Mouse (Mus musculus): ENCODE measurements around the gene Cenpb. TPM values are rescaled to one million over a fixed set of nuclear protein-coding genes. Genes with fewer than 3 reads are reported as not detected.

Cenpb gene
- polyA plus RNA-seq, 1 experiment: 84.2 TPM

DNA sequence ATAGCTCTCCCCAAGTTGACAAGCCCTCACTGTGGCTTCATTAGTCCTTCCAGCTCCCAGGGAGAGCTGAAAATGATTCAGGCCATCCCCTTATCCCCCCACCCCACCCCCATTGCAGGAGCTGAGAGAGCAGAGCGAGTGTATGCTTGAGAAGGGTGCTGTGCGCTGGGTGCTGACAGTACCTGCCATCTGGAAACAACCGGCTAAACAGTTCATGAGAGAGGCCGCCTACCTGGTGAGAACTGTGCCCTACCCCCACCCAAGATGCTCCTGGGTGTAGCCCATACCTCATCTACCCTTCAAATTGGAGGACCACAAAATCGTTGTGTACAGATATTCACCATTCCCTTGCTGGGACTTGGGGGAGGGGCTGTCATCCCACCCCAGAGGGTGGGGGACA, 40.6 kb downstream of the Cenpb start:
- TF ChIP-seq GATA1 (IDR thresholded peaks at IDR 0.05; ENCODE audit: low read length): no peak

DNA sequence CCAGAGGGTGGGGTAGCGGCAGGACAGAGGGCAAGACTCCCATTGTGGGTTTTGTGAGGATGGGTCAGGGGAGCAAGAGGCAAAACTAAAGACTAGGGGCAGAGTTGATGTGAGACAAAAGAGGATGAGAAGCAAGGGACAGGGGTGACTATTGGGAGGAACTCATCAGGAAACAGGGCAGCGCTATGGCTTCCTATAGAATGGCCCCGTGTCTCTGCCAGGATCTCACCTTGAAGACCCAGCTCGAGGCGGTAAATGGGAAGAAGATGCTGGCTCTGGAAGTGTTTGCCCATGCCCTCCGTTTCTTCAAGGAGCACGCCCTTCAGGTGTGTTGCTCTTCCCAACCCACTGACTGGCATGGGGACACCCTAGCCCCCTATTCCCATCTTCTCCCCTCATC, 41.1 kb downstream of the Cenpb start:
- no peak for TF ChIP-seq GATA1 (IDR thresholded peaks at IDR 0.05; ENCODE audit: low read length)

DNA sequence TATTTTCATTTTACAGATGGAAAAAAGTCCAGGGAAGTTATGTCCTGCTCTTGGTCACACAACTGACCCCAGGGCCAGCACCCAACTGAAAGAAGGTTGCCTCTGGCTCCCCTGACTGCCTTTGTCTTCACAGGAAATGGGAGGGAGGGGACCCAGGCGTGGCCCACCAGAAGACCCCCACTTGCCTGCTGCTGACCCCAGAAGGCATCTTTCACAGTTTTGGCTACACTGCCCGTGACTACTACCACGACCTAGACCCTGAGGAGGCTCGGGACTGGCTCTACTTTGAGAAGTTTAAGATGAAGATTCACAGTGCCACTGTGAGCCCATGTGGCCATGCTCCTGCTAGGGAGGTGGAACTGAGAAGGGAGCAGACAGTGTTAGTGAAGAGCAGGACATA, 41.6 kb downstream of the Cenpb start:
- no peak for TF ChIP-seq GATA1 (IDR thresholded peaks at IDR 0.05; ENCODE audit: low read length)

GRCm38 (mm10) chr2:131135521-131136139, 44.2 kb downstream of the Cenpb start:
- no peak for TF ChIP-seq GATA1 (IDR thresholded peaks at IDR 0.05; ENCODE audit: low read length)

- no peak for TF ChIP-seq GATA1 (IDR thresholded peaks at IDR 0.05; ENCODE audit: low read length)
Measured at GRCm38 (mm10) chr2:131134826-131135400, 45.0 kb downstream of the Cenpb start.

GRCm38 (mm10) chr2:131134381-131134780, 45.5 kb downstream of the Cenpb start:
- no peak for TF ChIP-seq GATA1 (IDR thresholded peaks at IDR 0.05; ENCODE audit: low read length)

DNA sequence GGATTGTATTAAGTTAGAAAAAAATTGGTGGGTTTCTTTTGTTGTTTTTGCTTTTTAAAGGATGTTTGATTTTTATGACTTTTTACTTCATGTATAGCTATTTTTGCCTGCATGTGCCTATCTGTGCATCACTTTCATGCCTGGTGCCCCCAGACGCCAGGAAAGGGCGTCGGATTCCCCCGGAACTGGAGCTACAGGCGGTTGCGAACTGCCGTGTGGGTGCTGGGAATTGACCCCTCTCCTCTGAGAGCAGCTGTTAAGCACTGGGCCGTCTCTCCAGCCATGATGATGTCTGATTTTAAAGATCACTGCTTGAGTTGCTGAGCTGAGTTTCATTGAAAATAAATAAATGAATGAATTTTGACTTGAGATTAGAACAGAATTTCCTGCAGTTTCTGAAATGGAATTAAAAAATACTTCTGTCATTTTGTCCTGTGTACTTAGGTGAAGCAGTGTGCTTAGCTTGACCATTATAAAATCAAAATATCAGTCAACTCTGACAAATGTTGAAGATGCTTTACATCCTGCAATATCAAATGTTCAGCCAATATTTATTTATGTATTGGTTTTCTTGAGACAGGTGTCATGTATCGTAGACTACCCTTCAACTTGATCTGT, 46.8 kb downstream of the Cenpb start, which contains the start of gene Gm11037:
Gm11037 (plus strand) TSS at position 568 of the 618 bp plus-strand sequence.
- TF ChIP-seq GATA1 (IDR thresholded peaks at IDR 0.05; ENCODE audit: low read length): no peak

DNA sequence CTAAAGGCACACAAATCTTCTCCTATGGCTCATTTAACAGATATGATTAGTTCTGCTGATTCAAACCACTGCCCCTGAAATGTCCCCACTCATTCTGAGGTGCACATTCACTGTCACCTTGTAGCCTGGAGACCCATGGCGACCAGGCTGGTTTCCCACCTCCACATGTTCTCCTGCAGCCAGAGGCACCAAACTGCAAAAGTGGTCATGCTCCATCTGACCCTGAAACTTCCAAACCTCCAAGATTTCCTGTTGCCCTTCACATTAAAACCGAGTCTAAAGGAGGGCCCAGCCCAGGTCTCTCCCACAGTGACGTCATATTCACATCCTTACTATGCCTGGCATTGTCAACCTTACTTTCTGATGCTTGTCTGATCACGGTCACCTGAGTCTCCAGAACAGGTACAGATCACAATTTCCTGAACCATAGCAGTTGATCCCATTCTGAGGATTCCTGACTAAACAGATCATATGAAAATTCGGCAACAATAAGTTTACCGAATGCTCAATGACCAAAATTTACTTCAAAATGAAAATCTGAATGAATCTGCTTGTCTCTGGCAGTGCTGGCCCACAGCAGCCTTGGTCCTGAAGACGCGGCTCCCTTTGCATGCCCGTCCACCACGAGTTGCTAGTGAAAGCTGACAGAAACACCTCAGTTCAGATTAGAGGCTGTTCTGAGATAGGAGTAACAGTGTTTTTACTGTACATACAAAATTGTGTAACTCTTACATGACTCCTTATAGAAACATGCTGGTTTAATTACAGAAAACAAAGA, 47.6 kb downstream of the Cenpb start:
- TF ChIP-seq GATA1 (IDR thresholded peaks at IDR 0.05; ENCODE audit: low read length): no peak

DNA sequence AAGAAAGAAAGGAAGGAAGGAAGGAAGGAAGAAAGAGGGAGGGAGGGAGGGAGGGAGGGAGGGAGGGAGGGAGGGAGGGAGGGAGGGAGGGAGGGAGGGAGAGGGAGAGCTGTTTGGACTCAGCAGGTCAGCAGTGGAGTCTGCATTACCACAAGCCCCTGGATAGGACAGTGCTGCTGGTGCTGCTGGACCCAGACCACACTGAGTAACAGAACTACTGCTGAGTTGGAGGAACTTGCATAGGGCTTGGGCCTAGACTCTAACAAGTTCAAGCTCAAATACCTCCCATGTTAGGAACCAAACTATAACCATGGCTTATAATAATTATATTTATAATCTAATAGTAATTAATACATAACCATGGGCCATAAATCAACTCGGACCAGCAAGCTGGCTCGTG, 49.0 kb downstream of the Cenpb start:
- no peak for TF ChIP-seq GATA1 (IDR thresholded peaks at IDR 0.05; ENCODE audit: low read length)

- TF ChIP-seq GATA1 (IDR thresholded peaks at IDR 0.05; ENCODE audit: low read length): no peak
Measured at GRCm38 (mm10) chr2:131129836-131130235, 50.0 kb downstream of the Cenpb start.

GRCm38 (mm10) chr2:131128636-131129157, 51.2 kb downstream of the Cenpb start:
- no peak for TF ChIP-seq GATA1 (IDR thresholded peaks at IDR 0.05; ENCODE audit: low read length)

DNA sequence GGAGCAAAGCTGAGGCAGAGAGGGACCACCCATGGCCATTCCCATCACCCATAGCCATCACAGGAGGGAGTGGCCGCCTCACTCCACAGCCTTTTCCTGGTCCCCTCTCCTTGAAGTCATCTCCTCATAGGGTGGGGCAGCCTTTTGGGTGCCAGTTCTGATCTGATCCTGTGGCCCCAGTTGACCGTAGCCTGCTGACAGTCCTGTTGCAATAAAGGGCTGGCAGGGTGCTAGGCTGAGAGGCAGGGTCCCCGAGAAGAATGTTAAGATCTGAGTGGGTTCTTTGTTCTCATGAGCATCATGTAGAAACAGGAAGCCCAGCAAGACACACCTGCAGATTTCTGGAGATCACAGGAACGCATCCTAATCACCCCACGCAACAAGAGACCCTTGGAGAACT, 51.7 kb downstream of the Cenpb start:
- TF ChIP-seq GATA1 (IDR thresholded peaks at IDR 0.05; ENCODE audit: low read length): no peak

DNA sequence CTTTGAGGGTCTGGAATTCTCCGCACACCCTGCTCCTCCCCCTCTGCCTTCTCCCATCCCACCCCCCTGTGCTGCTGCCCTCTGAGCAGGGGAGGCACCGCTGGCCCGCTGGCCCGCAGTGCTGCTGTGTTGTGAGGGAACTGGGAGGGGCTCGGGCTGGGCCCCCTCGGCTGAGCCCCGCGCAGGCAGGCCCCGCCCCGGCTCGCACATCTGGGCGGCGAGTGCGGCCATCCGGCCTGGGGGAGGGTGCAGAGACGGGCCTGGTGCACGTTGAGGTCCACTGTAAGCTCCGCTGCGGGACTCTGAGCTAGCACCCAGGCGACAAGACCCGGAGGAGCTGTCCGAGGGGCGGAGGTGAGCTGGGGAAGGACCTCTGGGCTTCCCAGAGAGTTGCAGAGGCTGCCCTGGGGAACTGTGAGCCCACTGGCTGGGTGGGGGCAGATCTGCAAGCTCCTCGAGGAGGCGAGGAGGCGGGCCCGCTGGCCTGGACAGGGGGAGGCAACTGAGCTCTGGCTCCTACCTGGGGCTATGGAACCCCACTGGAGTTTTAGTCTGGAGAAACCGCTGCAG, 52.6 kb downstream of the Cenpb start, which contains the start of gene Hspa12b:
Hspa12b (plus strand) TSS at position 120 of the 570 bp plus-strand sequence.
- no peak for TF ChIP-seq GATA1 (IDR thresholded peaks at IDR 0.05; ENCODE audit: low read length)

GRCm38 (mm10) chr2:131125964-131126815, 53.7 kb downstream of the Cenpb start:
- no peak for TF ChIP-seq GATA1 (IDR thresholded peaks at IDR 0.05; ENCODE audit: low read length)

Other genes with a start within 250 kb of the Cenpb start
- gene Gfra4, start 137.0 kb downstream of the Cenpb start, polyA plus RNA-seq (2012): not detected in 2 replicates
- gene Adam33, start 116.3 kb downstream of the Cenpb start, polyA plus RNA-seq (2012): not detected in 2 replicates
- gene Siglec1, start 93.3 kb downstream of the Cenpb start, polyA plus RNA-seq (2012): 0.01 and 0.02 TPM in 2 replicates
- gene Hspa12b, start 52.8 kb downstream of the Cenpb start, polyA plus RNA-seq (2012): 7.8 and 9.9 TPM in 2 replicates
- gene Gm11037, start 46.6 kb downstream of the Cenpb start, polyA plus RNA-seq (2012): not detected in 2 replicates
- 208 and 285 TPM in 2 replicates for gene 1700037H04Rik, start 20.0 kb downstream of the Cenpb start, polyA plus RNA-seq (2012)
- gene Cdc25b, start 6.9 kb upstream of the Cenpb start, polyA plus RNA-seq (2012): 11.2 and 13.4 TPM in 2 replicates
- gene Spef1, start 7.2 kb upstream of the Cenpb start, polyA plus RNA-seq (2012): 1.3 and 1.6 TPM in 2 replicates
- 1.7 and 6.7 TPM in 2 replicates for gene Ap5s1, start 27.0 kb upstream of the Cenpb start, polyA plus RNA-seq (2012)
- gene Mavs, start 54.0 kb upstream of the Cenpb start, polyA plus RNA-seq (2012): 7.8 and 18.4 TPM in 2 replicates
- 19.7 and 31.2 TPM in 2 replicates for gene Pank2, start 82.4 kb upstream of the Cenpb start, polyA plus RNA-seq (2012)
- 0.77 and 0.82 TPM in 2 replicates for gene Rnf24, start 172.8 kb upstream of the Cenpb start, polyA plus RNA-seq (2012)

Data from G1E-ER4 (cell line).